Mouse (Mus musculus): ENCODE measurements around the gene Gm19935.

The Gm19935 gene

GRCm38 (mm10) chr8:90829825-90830224 is 12.6 kb upstream of the Gm19935 start:
- peak; percentile 2 for DNase-seq (ENCODE audit: low spot score)

- DNase-seq (ENCODE audit: low spot score), result peak; percentile 18
Measured at GRCm38 (mm10) chr8:90828987-90829740, 12.0 kb upstream of the Gm19935 start.

- DNase-seq (ENCODE audit: low spot score), result peak; percentile 96
Measured at GRCm38 (mm10) chr8:90828181-90828986, 11.2 kb upstream of the Gm19935 start, which contains the start of gene Chd9. TSS of gene Chd9 (plus strand) at chr8:90828352.

GRCm38 (mm10) chr8:90825459-90825871 is 8.3 kb upstream of the Gm19935 start:
- no peak for DNase-seq (ENCODE audit: low spot score)

GRCm38 (mm10) chr8:90822443-90822842 is 5.2 kb upstream of the Gm19935 start:
- no peak for DNase-seq (ENCODE audit: low spot score)

GRCm38 (mm10) chr8:90820321-90820696 is 3.1 kb upstream of the Gm19935 start:
- no peak for DNase-seq (ENCODE audit: low spot score)

- no peak for DNase-seq (ENCODE audit: low spot score)
Measured at GRCm38 (mm10) chr8:90819561-90820320, 2.5 kb upstream of the Gm19935 start.

- DNase-seq (ENCODE audit: low spot score), result no peak
Measured at GRCm38 (mm10) chr8:90816061-90816882, 921 bp downstream of the Gm19935 start.

GRCm38 (mm10) chr8:90813602-90814320 is 3.4 kb downstream of the Gm19935 start:
- DNase-seq (ENCODE audit: low spot score), result no peak

- DNase-seq (ENCODE audit: low spot score), result no peak
Measured at GRCm38 (mm10) chr8:90799473-90799872, 17.7 kb downstream of the Gm19935 start.

GRCm38 (mm10) chr8:90794990-90795861 is 22.0 kb downstream of the Gm19935 start:
- peak; percentile 68 for DNase-seq (ENCODE audit: low spot score)

- peak; percentile 87 for DNase-seq (ENCODE audit: low spot score)
Measured at GRCm38 (mm10) chr8:90793710-90794109, 23.5 kb downstream of the Gm19935 start.

- no peak for DNase-seq (ENCODE audit: low spot score)
Measured at GRCm38 (mm10) chr8:90791616-90792015, 25.6 kb downstream of the Gm19935 start.

- DNase-seq (ENCODE audit: low spot score), result no peak
Measured at GRCm38 (mm10) chr8:90769791-90770190, 47.4 kb downstream of the Gm19935 start.
